Mouse (Mus musculus) heart, postnatal 14 days (tissue): ENCODE results near the gene Pced1b. TPM values are rescaled to one million over a fixed set of nuclear protein-coding genes. Genes with fewer than 3 reads are reported as not detected.
"Not testable (repeated sequence)": the region's sequence is repeated elsewhere in the genome, so short reads cannot be mapped to it uniquely, and the experiment has no call there.

ENCODE experiments used
- DNase-seq, 2 experiments: peaks; one replicate each; pipeline ENCODE4 v3.0.0; 2021 to 2022
- intact Hi-C: fragments of 180-260 bp; cut with DNase I; formaldehyde crosslinking; loops from one replicate; pipeline ENCODE4 v1.15.1; 2025
- total RNA-seq, 2 experiments: library from RNA; stranded (reverse); gene quantifications; 2 replicates each; pipeline ENCODE4 v1.2.3; 2021

Gene Pced1b
- total RNA-seq, 2 experiments from 2014 or later: 5.5 to 6.2 TPM

GRCm38 (mm10) chr15:97384170-97385018 is 137.5 kb downstream of the Pced1b start:
- intact Hi-C loops: no loop called here
- DNase-seq: no peak

GRCm38 (mm10) chr15:97385174-97385573 is 138.3 kb downstream of the Pced1b start:
- DNase-seq, intact Hi-C loops: not testable (repeated sequence)

DNA sequence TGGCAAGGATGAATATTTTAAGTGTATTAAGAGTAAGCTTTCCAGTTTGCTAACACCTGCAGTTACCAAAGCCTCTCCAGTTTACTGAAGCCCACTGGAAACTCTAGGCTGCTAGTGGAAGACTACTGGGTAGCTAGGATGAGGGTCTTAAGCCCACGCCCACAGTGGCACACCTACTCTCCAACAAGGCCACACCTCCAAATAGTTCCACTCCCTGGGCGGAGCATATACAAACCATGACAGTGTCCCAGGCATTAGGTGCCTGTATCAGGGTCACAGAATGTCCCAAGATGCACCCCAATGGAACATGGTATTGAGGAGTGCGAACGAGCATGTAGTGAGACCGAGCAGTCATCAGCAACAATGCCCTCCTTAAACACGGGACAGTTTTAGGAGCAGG is 140.9 kb downstream of the Pced1b start:
- intact Hi-C loops: no loop called here

GRCm38 (mm10) chr15:97389577-97389976 is 142.7 kb downstream of the Pced1b start:
- intact Hi-C loops: no loop called here
- no peak for DNase-seq

More for the DNA sequence above, 140.9 kb downstream of the Pced1b start:
- DNase-seq: no peak

DNA sequence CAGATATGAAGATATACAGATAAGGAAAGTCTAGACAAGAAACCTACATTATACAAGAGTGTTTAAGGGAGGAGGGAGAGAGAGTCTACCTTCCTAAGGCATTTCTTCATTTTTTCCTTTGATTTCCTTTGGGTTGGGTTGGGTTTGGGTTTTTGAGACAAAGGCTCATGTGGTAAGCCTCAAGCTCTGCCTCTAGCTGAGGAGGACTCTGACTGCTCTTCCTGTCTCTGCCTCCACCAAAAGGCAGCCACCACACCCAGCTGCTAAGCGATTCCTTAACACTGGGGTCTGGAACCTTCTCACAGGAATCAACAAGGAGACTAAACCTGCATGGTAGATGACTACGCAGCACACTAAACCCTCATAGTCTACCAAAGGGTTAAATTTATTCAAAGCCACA is 143.9 kb downstream of the Pced1b start:
- intact Hi-C loops: no loop called here
- no peak for DNase-seq

DNA sequence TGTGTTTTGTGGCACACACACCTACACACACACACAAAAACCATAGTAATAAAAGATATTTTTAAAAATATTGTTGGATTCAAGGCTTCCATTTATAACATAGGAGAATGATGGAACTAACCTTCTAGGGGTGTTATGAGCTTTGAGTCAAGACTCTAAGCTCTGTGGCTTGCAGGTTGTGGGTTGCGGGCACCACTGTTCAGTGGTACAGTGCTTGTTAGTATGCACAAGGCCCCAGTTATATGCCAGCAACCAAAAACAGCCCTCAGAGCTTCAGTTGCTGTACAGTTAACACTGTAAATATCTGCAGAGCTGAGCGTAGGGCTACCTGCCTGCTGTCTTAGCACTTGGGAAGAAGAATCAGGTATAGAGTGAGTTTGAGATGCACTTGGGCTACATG is 144.5 kb downstream of the Pced1b start:
- DNase-seq: no peak
- intact Hi-C loops: no loop called here

DNA sequence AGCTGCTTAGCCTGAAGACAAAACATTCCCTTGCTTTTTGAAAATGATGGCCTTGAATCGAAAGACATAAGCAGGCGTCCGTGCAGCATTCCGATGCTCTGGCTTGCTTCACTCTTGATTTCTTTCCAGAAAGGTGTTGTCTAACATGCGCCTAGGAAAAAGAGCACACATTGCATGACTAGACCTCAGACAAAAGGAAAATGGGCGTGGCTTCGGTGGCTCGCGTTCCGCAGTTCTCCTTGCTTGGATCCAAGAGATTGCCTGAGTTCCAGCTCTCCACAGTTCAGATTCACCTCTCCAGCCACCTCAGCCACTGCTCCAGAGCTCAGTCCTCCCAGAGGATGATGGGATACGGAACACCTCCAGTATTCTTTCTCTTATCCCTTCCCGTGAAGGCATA is 147.7 kb downstream of the Pced1b start:
- intact Hi-C loops: no loop called here
- no peak for DNase-seq

DNA sequence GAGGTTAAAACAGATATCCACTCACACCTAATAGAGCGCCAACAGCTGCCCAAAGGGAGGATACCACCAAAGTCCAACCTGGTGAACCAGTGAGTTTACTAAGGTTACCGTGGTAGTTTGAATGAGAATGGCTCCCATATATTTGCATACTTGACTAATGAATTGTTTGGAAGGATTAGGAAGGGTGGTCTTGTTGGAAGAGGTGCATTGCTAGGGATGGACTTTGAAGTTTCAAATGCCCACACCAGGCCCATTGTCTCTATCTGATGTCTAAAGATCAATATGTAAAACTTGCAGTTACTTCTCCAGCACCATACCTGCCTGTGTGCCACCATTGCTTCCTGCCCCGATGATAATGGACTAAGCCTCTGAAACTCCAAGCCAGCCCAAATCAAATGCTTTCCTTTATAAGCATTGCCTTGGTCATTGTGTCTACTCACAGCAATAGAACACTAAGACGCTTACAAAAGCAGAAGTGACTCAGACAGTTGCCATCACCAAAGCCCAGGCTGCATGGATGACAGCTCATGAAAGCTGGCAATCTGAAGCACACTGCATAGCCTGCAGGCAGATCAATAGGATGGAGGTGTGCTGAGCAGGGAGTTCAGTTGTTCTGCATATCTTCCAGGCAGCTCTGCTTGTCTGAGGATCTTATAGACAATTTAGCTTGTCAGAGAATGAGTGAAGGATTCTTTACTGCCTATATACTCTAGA is 149.8 kb downstream of the Pced1b start:
- intact Hi-C loops: no loop called here
- no peak for DNase-seq

- intact Hi-C loops: no loop called here
Measured at GRCm38 (mm10) chr15:97397793-97398192, 150.9 kb downstream of the Pced1b start.

GRCm38 (mm10) chr15:97400866-97401265 is 154.0 kb downstream of the Pced1b start:
- intact Hi-C loops: no loop called here
- no peak for DNase-seq

More at GRCm38 (mm10) chr15:97397793-97398192, 150.9 kb downstream of the Pced1b start:
- no peak for DNase-seq

- DNase-seq: no peak
- intact Hi-C loops: no loop called here
Measured at GRCm38 (mm10) chr15:97404483-97404882, 157.6 kb downstream of the Pced1b start.

GRCm38 (mm10) chr15:97404998-97405397 is 158.1 kb downstream of the Pced1b start:
- intact Hi-C loops: no loop called here
- DNase-seq: no peak

DNA sequence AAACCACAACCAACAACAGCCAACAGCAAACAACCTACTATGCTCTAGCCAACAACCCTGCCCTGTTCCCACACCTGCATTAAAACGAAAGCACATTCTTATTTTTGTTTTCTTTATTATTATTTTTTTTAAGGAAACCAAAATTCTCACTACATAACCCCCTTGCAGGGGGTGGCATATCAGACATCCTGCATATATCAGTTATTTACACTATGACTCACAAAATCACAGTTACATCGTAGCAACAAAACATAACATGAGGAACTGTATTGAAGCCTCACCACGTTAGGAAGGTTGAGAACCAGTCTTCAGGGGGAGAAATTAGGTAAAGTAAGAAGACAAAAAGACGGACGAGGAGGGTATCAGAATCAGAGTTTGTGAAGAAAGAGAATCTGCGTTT is 159.2 kb downstream of the Pced1b start:
- intact Hi-C loops: no loop called here
- no peak for DNase-seq

DNA sequence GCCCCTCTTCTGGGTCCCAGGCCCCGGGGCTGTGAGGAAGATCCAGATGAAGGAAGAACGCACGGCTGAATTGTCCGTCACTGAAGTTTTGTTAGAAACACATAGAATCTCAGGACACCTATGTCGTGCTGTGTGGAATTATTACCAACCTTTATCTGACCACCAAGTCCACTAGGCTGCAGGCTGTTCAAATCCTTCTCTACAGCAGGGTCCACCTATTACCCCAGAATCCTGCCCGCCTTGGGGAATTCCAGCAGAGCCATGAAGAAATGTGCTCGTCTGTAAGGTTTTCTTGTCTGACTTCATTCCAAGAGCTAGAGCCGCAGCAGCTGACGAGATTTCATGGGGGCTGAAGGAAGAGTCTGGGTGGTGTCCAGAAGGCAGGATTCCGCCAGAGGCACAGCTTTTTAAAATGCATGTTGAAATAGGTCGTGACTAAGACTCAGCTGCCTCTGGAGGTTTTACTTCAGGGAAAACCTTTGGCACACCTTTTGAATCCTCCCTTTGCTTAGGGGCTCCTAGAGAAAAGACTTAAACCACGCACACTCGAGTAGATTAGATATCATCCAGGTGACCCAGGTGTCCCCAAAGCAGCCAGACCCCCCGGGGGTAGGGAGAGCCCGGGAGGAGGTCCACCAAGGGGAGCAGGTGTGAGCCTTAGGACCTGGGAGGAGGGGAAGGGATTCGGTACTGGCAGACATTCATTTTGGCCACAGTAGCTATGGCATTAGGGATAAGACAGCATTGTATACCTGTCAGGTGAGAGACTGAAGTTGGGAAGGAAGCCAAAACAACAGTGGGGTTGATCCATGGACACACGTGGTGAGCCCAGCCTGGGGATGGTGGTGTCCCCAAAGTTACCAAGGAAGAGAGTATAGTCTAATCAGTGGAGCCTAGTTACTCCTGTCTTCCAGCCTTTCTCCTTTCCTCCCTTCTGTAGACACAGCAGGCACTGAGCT is 160.9 kb downstream of the Pced1b start:
- intact Hi-C loops: no loop called here
- DNase-seq: peak; percentile 40

DNA sequence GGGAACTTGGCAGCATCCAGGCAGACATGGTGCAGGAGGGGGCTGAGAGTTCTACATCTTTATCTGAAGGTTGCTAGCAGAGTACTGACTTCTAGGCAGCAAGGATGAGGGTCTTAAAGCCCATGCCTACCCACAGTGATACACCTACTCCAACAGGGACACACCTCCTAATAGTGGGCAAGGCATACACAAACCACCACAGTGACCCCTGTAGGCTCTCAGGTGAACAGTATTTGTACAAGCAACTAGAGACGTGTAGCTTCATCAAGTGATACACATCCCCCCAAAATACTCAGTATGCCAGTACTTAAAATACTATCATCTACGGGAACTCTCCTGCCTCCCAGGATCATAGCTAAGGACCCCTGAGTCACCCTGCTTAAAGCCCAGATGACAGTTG is 164.2 kb downstream of the Pced1b start:
- intact Hi-C loops: no loop called here
- no peak for DNase-seq

DNA sequence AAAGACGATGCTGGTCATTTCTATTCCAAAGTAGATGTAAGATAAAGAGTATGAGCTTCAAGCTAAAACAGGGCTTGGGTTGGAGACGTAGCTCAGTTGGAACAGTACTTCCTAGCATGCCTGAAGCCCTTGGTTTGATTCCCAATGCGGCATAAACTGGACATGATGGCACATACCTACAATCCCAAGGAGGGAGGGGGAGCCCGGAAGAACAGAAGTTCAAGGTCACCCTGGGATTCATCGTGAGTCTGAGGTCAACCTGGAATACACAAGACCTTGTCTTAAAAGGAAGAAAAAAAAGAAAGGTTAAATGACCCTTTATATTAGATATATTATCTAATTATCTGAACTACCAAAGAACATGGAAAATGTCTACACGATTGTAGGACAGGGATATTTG is 164.8 kb downstream of the Pced1b start:
- intact Hi-C loops: no loop called here
- DNase-seq: no peak

- DNase-seq: no peak
- intact Hi-C loops: no loop called here
Measured at GRCm38 (mm10) chr15:97412308-97412707, 165.4 kb downstream of the Pced1b start.

DNA sequence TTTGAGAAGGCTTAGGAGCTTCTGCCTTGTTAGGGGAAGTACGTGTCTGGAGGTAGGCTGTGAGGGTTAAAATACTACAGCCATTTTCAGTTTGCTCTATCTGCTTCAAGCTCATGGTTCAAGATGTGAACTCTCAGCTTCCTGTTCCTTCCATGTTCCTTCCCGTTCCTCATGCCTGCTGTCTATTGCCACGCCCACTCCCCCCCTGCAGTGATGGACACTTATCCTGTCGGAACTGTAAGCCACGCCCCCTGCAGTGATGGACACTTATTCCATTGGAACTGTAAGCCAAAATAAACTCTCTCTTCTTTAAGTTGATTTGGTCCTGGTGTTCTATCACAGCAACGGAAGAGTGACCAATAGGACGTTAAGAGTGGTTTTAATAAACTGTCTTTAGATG is 166.0 kb downstream of the Pced1b start:
- intact Hi-C loops: no loop called here
- no peak for DNase-seq

DNA sequence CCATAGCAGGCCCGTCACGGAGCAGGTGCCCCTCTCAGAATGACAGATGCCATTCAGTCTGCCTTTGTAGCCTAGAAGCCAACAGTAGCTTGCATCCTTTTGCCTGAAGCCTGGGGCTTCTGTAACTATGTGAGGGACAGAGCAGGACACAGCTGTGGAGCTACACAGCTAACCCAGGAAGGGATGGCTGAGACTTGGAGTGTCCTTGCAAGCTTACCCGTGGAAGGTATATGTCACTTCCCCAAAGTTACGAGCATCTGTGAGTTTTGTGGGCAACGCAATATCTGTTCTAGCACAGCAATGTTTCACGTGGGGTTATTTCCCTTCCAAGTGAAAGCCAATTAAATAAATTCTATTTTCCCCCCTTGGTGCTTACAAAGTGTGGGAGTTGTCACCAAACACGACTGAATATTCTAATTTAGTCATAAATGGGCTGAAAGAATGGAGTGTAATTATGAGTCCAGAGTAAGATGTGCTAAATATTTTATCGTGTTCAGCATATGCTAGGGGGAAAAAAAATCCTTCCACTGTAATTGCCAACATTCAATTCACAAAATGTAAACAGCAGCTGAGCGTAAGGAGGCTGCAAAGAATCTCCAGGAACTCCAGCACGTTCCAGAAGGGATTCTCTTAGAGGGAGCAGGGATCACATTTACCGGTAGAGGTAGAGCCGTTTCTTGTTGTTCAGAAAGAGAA is 168.0 kb downstream of the Pced1b start:
- DNase-seq: no peak
- intact Hi-C loops: no loop called here

DNA sequence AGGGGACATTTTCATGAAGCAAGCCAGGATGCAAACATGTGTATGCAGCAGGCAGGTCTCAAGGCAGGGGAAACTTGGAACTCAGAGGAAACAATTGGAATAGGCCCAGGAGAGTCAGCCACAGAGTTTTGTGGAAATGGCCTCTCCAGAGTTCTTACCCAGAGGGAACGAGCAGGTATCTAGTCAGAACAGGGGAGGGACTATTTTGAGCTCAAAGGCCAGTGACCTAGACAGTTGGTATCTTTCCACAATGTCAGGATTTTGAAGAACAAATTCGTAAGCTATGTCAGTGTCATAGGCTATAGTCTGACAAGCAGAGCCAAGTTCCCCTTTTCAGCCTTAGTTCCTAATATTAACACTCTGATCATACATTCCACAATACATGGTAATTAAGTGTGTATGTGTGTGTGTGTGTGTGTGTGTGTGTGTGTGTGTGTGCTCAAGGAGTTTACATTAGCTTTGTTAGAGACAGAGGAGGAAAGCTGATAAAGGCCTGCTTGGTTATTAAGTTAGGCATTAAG is 168.6 kb downstream of the Pced1b start:
- no peak for DNase-seq
- intact Hi-C loops: no loop called here
